Mouse (Mus musculus) heart, embryonic 10.5 days (tissue): ENCODE results near the gene Purb. TPM values are rescaled to one million over a fixed set of nuclear protein-coding genes. Genes with fewer than 3 reads are reported as not detected.
"Not testable (repeated sequence)": the region's sequence is repeated elsewhere in the genome, so short reads cannot be mapped to it uniquely, and the experiment has no call there.

Experiments used
- DNase-seq: peaks from one replicate; pipeline ENCODE4 v3.0.0-alpha.2; 2017; ENCODE audit warnings: low spot score
- H3K27ac ChIP-seq: fragments of 300-500 bp; sonication (generic); 2 replicates; pipeline ENCODE4 v1.5.1; 2016; ENCODE audit warnings: mild to moderate bottlenecking
- H3K27me3 ChIP-seq: fragments of 300-500 bp; sonication (generic); 2 replicates; pipeline ENCODE4 v1.6.1; 2016; ENCODE audit warnings: mild to moderate bottlenecking; ENCODE audit not compliant: poor library complexity, insufficient read depth, severe bottlenecking
- H3K36me3 ChIP-seq: fragments of 300-500 bp; sonication (generic); 2 replicates; pipeline ENCODE4 v1.6.1; 2016; ENCODE audit warnings: mild to moderate bottlenecking, moderate library complexity
- H3K4me1 ChIP-seq: fragments of 300-500 bp; sonication (generic); 2 replicates; pipeline ENCODE4 v1.6.1; 2016; ENCODE audit warnings: mild to moderate bottlenecking
- H3K4me3 ChIP-seq: fragments of 300-500 bp; sonication (generic); 2 replicates; pipeline ENCODE4 v1.5.1; 2016; ENCODE audit warnings: mild to moderate bottlenecking, moderate library complexity
- H3K9me3 ChIP-seq: fragments of 300-500 bp; sonication (generic); 2 replicates; pipeline ENCODE4 v1.6.1; 2016; ENCODE audit warnings: mild to moderate bottlenecking, moderate library complexity
- WGBS: fragments of 180-500 bp; shearing (Covaris S2); methylation state at CpG from one replicate; pipeline ENCODE4 v1.1.7; 2016; 5-methylcytosine and 5-hydroxymethylcytosine counted together
- polyA plus RNA-seq: library from polyadenylated mRNA; unstranded; fragments of >200 nt; fragmentation: Nextera tagmentation; extraction: Ambion mirVana; gene quantifications from 2 replicates; pipeline ENCODE4 v1.2.1, GENCODE M21; 2016

Purb gene
- polyA plus RNA-seq, 1 experiment from 2014 or later: 21.0 TPM

GRCm38 (mm10) chr11:6448155-6448554, 27.6 kb downstream of the Purb start:
- not testable (repeated sequence) for DNase-seq, H3K27ac ChIP-seq, H3K4me1 ChIP-seq, H3K27me3 ChIP-seq, H3K36me3 ChIP-seq, H3K9me3 ChIP-seq, H3K4me3 ChIP-seq
- 91% methylated on average over 5 of the region's 5 CpGs for WGBS

- H3K36me3 ChIP-seq: no peaks in the 10 kb centered on the region
- DNase-seq: no peak
- H3K9me3 ChIP-seq: no peaks in the 10 kb centered on the region
- no peak overlapping the region for H3K27ac ChIP-seq
- H3K4me1 ChIP-seq: peaks cover 5% of the 10 kb centered on the region; the same call in 1 of the 2 replicates
- no peak overlapping the region for H3K4me3 ChIP-seq
- H3K27me3 ChIP-seq: no peaks in the 10 kb centered on the region
- WGBS: 77% methylated on average over 4 of the region's 4 CpGs
Observed at GRCm38 (mm10) chr11:6447493-6447892, 28.2 kb downstream of the Purb start.

- Histone ChIP-seq H3K9me3 (no peaks in the 10 kb centered on the region), H3K27ac (no peak overlapping the region), H3K4me3 (no peak overlapping the region), H3K36me3 (peaks cover 4% of the 10 kb centered on the region), H3K27me3 (no peaks in the 10 kb centered on the region), H3K4me1 (peaks cover 5% of the 10 kb centered on the region; the same call in 1 of the 2 replicates)
- DNase-seq: no peak
- 83% methylated on average over 7 of the region's 7 CpGs for WGBS
Observed at GRCm38 (mm10) chr11:6445951-6446350, 29.8 kb downstream of the Purb start.

GRCm38 (mm10) chr11:6445441-6445840, 30.3 kb downstream of the Purb start:
- WGBS: 81% methylated on average over 4 of the region's 4 CpGs
- H3K4me3 ChIP-seq: no peak overlapping the region
- H3K4me1 ChIP-seq: peaks cover 5% of the 10 kb centered on the region; the same call in 1 of the 2 replicates
- DNase-seq: no peak
- no peaks in the 10 kb centered on the region for H3K27me3 ChIP-seq
- H3K36me3 ChIP-seq: peaks cover 7% of the 10 kb centered on the region
- no peaks in the 10 kb centered on the region for H3K9me3 ChIP-seq
- H3K27ac ChIP-seq: no peak overlapping the region

GRCm38 (mm10) chr11:6444077-6444853, 31.5 kb downstream of the Purb start, which contains the start of gene H2afv:
Gene H2afv (minus strand): TSS chr11:6444443.
- Histone ChIP-seq H3K4me1 (peaks cover 5% of the 10 kb centered on the region; the same call in 1 of the 2 replicates), H3K27me3 (no peaks in the 10 kb centered on the region), H3K36me3 (peaks cover 7% of the 10 kb centered on the region), H3K27ac (peak within 1 kb of the TSS; percentile 97), H3K9me3 (no peaks in the 10 kb centered on the region), H3K4me3 (peak within 1 kb of the TSS; percentile 93)
- WGBS: under 1% methylated on average over 77 of the region's 80 CpGs
- peak; percentile 99 for DNase-seq

DNA sequence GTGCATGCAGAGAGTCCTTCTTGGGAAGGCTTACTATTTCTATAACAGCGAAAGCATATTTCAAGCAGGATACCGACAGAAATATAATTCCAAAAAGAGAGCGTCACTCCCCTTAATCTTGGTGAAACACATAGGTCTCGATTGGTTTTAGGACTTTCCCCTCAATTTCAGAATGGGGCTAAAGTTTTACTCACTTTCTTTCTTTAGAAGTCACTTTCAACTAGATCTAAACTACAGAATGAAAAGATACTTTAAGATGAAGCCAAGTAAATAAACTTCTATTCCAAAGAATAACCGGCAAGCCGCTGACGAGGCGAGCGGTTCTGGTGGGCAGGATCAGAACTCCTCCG, 32.0 kb downstream of the Purb start:
- 1% methylated on average over 10 of the region's 10 CpGs for WGBS
- Histone ChIP-seq H3K9me3 (no peaks in the 10 kb centered on the region), H3K27ac (peak overlapping the region; percentile 97), H3K36me3 (peaks cover 9% of the 10 kb centered on the region), H3K4me1 (peaks cover 5% of the 10 kb centered on the region; the same call in 1 of the 2 replicates), H3K4me3 (peak overlapping the region; percentile 93), H3K27me3 (no peaks in the 10 kb centered on the region)
- DNase-seq: no peak

GRCm38 (mm10) chr11:6443102-6443501, 32.6 kb downstream of the Purb start:
- peaks cover 5% of the 10 kb centered on the region; the same call in 1 of the 2 replicates for H3K4me1 ChIP-seq
- 60% methylated on average over 4 of the region's 4 CpGs for WGBS
- DNase-seq: no peak
- peak overlapping the region; percentile 93 for H3K4me3 ChIP-seq
- peaks cover 13% of the 10 kb centered on the region for H3K36me3 ChIP-seq
- no peaks in the 10 kb centered on the region for H3K27me3 ChIP-seq
- peak overlapping the region; percentile 97; the same call in 1 of the 2 replicates for H3K27ac ChIP-seq
- no peaks in the 10 kb centered on the region for H3K9me3 ChIP-seq

DNA sequence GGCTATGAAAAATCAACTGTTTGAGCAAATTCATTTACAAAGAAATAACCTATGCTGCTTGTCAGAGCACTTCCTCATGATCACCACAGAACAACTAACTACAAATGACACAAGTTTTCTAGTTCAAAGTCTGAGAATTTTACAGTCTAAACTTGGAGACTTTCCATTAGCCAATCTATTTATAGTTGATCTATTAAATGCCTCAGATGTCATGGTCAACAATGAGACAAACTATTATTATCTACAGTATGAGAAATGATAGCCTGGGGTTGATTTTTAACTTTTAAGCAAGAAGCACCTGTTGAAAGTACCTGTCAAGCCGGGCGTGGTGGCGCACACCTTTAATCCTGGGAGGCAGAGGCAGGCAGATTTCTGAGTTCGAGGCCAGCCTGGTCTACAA, 33.2 kb downstream of the Purb start:
- Histone ChIP-seq H3K4me3 (no peak overlapping the region), H3K27me3 (no peaks in the 10 kb centered on the region), H3K27ac (no peak overlapping the region), H3K4me1 (peaks cover 5% of the 10 kb centered on the region; the same call in 1 of the 2 replicates), H3K36me3 (peaks cover 17% of the 10 kb centered on the region), H3K9me3 (no peaks in the 10 kb centered on the region)
- DNase-seq: no peak
- 98% methylated on average over 4 of the region's 4 CpGs for WGBS

- Histone ChIP-seq H3K9me3 (no peaks in the 10 kb centered on the region), H3K4me1 (peaks cover 5% of the 10 kb centered on the region; the same call in 1 of the 2 replicates), H3K27ac (no peak overlapping the region), H3K36me3 (peaks cover 39% of the 10 kb centered on the region), H3K4me3 (no peak overlapping the region), H3K27me3 (no peaks in the 10 kb centered on the region)
- no peak for DNase-seq
- WGBS: 95% methylated on average over 4 of the region's 4 CpGs
Observed at GRCm38 (mm10) chr11:6440171-6440570, 35.5 kb downstream of the Purb start.

- H3K9me3 ChIP-seq: no peaks in the 10 kb centered on the region
- peak; percentile 62 for DNase-seq
- 89% methylated on average over 2 of the region's 2 CpGs for WGBS
- H3K27ac ChIP-seq: no peak overlapping the region
- H3K36me3 ChIP-seq: peaks cover 64% of the 10 kb centered on the region
- no peak overlapping the region for H3K4me3 ChIP-seq
- no peaks in the 10 kb centered on the region for H3K4me1 ChIP-seq
- H3K27me3 ChIP-seq: no peaks in the 10 kb centered on the region
Observed at GRCm38 (mm10) chr11:6437667-6438066, 38.0 kb downstream of the Purb start.

DNA sequence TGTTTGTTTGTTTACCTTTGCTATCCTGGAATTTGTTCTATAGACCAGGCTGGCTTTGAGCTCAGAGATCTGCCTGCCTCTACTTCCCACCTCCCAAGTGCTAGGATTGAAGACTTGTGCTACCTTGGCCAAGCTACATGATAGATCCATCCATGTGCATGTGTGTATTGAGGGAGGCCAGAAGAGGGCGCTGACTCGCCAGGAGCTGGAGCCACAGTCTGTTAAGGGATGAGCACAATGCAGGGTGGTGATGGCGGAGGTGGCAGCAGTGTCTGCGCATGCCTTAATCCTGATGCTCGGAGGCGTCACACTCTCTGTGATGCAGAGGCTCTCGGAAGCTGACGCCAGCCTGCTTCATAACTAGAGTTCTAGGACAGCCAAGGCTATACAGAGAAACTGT, 39.3 kb downstream of the Purb start:
- H3K4me1 ChIP-seq: no peaks in the 10 kb centered on the region
- no peak overlapping the region for H3K27ac ChIP-seq
- H3K27me3 ChIP-seq: no peaks in the 10 kb centered on the region
- peak; percentile 76 for DNase-seq
- H3K9me3 ChIP-seq: no peaks in the 10 kb centered on the region
- 63% methylated on average over 8 of the region's 8 CpGs for WGBS
- H3K4me3 ChIP-seq: no peak overlapping the region
- peaks cover 76% of the 10 kb centered on the region for H3K36me3 ChIP-seq

- 92% methylated on average over 7 of the region's 7 CpGs for WGBS
- peaks cover 95% of the 10 kb centered on the region for H3K36me3 ChIP-seq
- H3K4me1 ChIP-seq: no peaks in the 10 kb centered on the region
- H3K27me3 ChIP-seq: no peaks in the 10 kb centered on the region
- H3K27ac ChIP-seq: no peak overlapping the region
- no peaks in the 10 kb centered on the region for H3K9me3 ChIP-seq
- DNase-seq: peak; percentile 46
- no peak overlapping the region for H3K4me3 ChIP-seq
Observed at GRCm38 (mm10) chr11:6430186-6430585, 45.5 kb downstream of the Purb start.

DNA sequence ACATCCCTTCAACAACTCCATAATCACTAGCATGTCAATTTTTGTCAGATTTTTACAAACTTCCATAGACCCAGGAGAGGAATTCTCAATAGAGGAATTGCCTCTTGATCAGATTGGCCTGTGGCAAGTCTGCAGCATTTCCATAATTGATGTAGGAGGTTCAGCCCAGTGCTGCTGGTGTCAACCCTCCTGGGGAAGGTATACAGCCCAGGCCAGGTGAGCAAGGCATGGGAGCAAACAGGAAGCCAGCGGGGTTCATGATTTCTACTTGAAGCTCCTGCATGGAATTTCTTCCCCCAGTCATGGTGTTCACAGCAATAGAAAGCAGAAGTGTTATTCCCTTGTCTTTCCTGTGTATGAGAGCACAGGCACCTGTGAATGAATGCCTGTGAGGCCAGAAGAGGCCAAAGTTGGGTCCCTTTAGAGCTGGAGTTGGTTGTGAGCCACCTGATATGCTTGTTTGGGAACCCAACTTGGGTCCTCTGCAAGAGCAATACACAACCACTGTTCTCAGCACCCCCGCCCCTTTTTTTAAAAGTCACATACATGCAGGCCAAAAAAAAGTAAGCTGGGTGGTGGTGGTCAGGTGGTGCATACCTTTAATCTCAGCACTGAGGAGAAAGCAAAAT, 54.9 kb downstream of the Purb start:
- no peak for DNase-seq
- no peak overlapping the region for H3K4me3 ChIP-seq
- H3K9me3 ChIP-seq: no peaks in the 10 kb centered on the region
- 75% methylated on average over 2 of the region's 2 CpGs for WGBS
- no peaks in the 10 kb centered on the region for H3K27me3 ChIP-seq
- H3K36me3 ChIP-seq: peaks cover 60% of the 10 kb centered on the region
- H3K4me1 ChIP-seq: peaks cover 3% of the 10 kb centered on the region; the same call in 1 of the 2 replicates
- no peak overlapping the region for H3K27ac ChIP-seq
